Mouse (Mus musculus): Measurements from ENCODE around the gene Mrgbp. TPM values are rescaled to one million over a fixed set of nuclear protein-coding genes. Genes with fewer than 3 reads are reported as not detected.

The Mrgbp gene
- polyA plus RNA-seq (2015; fragmentation: Nextera tagmentation; extraction: Ambion mirVana): 43.4 and 44.8 TPM in 2 replicates

GRCm38 (mm10) chr2:180581002-180581401, at the start of gene Mrgbp:
Gene Mrgbp (plus strand): TSS chr2:180581304.
- ATAC-seq (replicated peaks; ENCODE audit: low FRiP score): no peak
- Histone ChIP-seq H3K4me3 (replicated peaks) (no peak within 1 kb of the TSS), H3K4me2 (peak within 1 kb of the TSS; percentile 86; the same call in 1 of the 2 replicates), H3K27ac (peak within 1 kb of the TSS; percentile 24), H3K4me1 (peaks cover 25% of the 10 kb centered on the region), H3K9me3 (replicated peaks) (no peaks in the 10 kb centered on the region), H3K9ac (no peak within 1 kb of the TSS), H3K36me3 (peaks cover 16% of the 10 kb centered on the region), H3K27me3 (peaks cover 4% of the 10 kb centered on the region; the same call in 1 of the 2 replicates)
- 62% methylated on average over 3 of the region's 3 CpGs for WGBS

- 75% methylated on average over 7 of the region's 7 CpGs for WGBS
Observed at GRCm38 (mm10) chr2:180531671-180532385, 49.3 kb upstream of the Mrgbp start.

GRCm38 (mm10) chr2:180532386-180532995, 48.6 kb upstream of the Mrgbp start:
- no peaks in the 10 kb centered on the region for H3K36me3 ChIP-seq
- H3K4me2 ChIP-seq: no peak overlapping the region
- no peaks in the 10 kb centered on the region for H3K27me3 ChIP-seq
- 45% methylated on average over 6 of the region's 6 CpGs for WGBS
- no peak overlapping the region for H3K9ac ChIP-seq
- H3K4me3 ChIP-seq (replicated peaks): no peak overlapping the region
- H3K27ac ChIP-seq: no peak overlapping the region
- H3K4me1 ChIP-seq: peaks cover 32% of the 10 kb centered on the region
- ATAC-seq (replicated peaks; ENCODE audit: low FRiP score): no peak
- H3K9me3 ChIP-seq (replicated peaks): no peaks in the 10 kb centered on the region

More at GRCm38 (mm10) chr2:180531671-180532385, 49.3 kb upstream of the Mrgbp start:
- Histone ChIP-seq H3K9ac (no peak overlapping the region), H3K4me3 (replicated peaks) (no peak overlapping the region), H3K27me3 (no peaks in the 10 kb centered on the region), H3K4me1 (peaks cover 32% of the 10 kb centered on the region), H3K9me3 (replicated peaks) (no peaks in the 10 kb centered on the region), H3K4me2 (no peak overlapping the region), H3K27ac (0 out of 2 replicates have a peak overlapping the region, but pooled peaks have one; percentile 9), H3K36me3 (no peaks in the 10 kb centered on the region)
- no peak for ATAC-seq (replicated peaks; ENCODE audit: low FRiP score)

GRCm38 (mm10) chr2:180533237-180533636, 47.9 kb upstream of the Mrgbp start:
- Histone ChIP-seq H3K36me3 (no peaks in the 10 kb centered on the region), H3K4me2 (no peak overlapping the region), H3K27me3 (no peaks in the 10 kb centered on the region), H3K27ac (no peak overlapping the region), H3K4me1 (peaks cover 27% of the 10 kb centered on the region), H3K4me3 (replicated peaks) (no peak overlapping the region), H3K9me3 (replicated peaks) (no peaks in the 10 kb centered on the region), H3K9ac (no peak overlapping the region)
- ATAC-seq (replicated peaks; ENCODE audit: low FRiP score): no peak
- WGBS: 72% methylated on average over 4 of the region's 4 CpGs

GRCm38 (mm10) chr2:180543675-180544074, 37.4 kb upstream of the Mrgbp start:
- no peaks in the 10 kb centered on the region for H3K9me3 ChIP-seq (replicated peaks)
- no peak overlapping the region for H3K4me3 ChIP-seq (replicated peaks)
- no peak overlapping the region for H3K27ac ChIP-seq
- H3K4me1 ChIP-seq: peaks cover 8% of the 10 kb centered on the region; the same call in 1 of the 2 replicates
- WGBS: 90% methylated on average over 2 of the region's 2 CpGs
- H3K36me3 ChIP-seq: no peaks in the 10 kb centered on the region
- no peaks in the 10 kb centered on the region for H3K27me3 ChIP-seq
- H3K4me2 ChIP-seq: no peak overlapping the region
- H3K9ac ChIP-seq: no peak overlapping the region
- ATAC-seq (replicated peaks; ENCODE audit: low FRiP score): no peak

- H3K4me3 ChIP-seq (replicated peaks): no peak overlapping the region
- peaks cover 8% of the 10 kb centered on the region; the same call in 1 of the 2 replicates for H3K4me1 ChIP-seq
- 0 out of 2 replicates have a peak, but pooled peaks have one; percentile 38 for ATAC-seq (replicated peaks; ENCODE audit: low FRiP score)
- no peaks in the 10 kb centered on the region for H3K36me3 ChIP-seq
- no peak overlapping the region for H3K9ac ChIP-seq
- WGBS: 77% methylated on average over 18 of the region's 18 CpGs
- H3K27me3 ChIP-seq: no peaks in the 10 kb centered on the region
- 0 out of 2 replicates have a peak overlapping the region, but pooled peaks have one; percentile 9 for H3K4me2 ChIP-seq
- H3K9me3 ChIP-seq (replicated peaks): no peaks in the 10 kb centered on the region
- H3K27ac ChIP-seq: no peak overlapping the region
Observed at GRCm38 (mm10) chr2:180545046-180545445, 36.1 kb upstream of the Mrgbp start.

GRCm38 (mm10) chr2:180547384-180548106, 33.6 kb upstream of the Mrgbp start:
- Histone ChIP-seq H3K9ac (no peak overlapping the region), H3K4me2 (no peak overlapping the region), H3K27ac (no peak overlapping the region), H3K27me3 (no peaks in the 10 kb centered on the region), H3K4me3 (replicated peaks) (no peak overlapping the region), H3K9me3 (replicated peaks) (no peaks in the 10 kb centered on the region), H3K36me3 (no peaks in the 10 kb centered on the region), H3K4me1 (peaks cover 8% of the 10 kb centered on the region; the same call in 1 of the 2 replicates)
- no peak; the same call in 1 of the 2 replicates for ATAC-seq (replicated peaks; ENCODE audit: low FRiP score)
- WGBS: 32% methylated on average over 8 of the region's 8 CpGs

GRCm38 (mm10) chr2:180552340-180552739, 28.8 kb upstream of the Mrgbp start:
- ATAC-seq (replicated peaks; ENCODE audit: low FRiP score): no peak
- no peaks in the 10 kb centered on the region for H3K9me3 ChIP-seq (replicated peaks)
- H3K27ac ChIP-seq: no peak overlapping the region
- H3K36me3 ChIP-seq: no peaks in the 10 kb centered on the region
- H3K4me3 ChIP-seq (replicated peaks): no peak overlapping the region
- WGBS: 89% methylated on average over 3 of the region's 3 CpGs
- H3K4me1 ChIP-seq: peaks cover 4% of the 10 kb centered on the region; the same call in 1 of the 2 replicates
- no peak overlapping the region for H3K9ac ChIP-seq
- H3K27me3 ChIP-seq: no peaks in the 10 kb centered on the region
- H3K4me2 ChIP-seq: no peak overlapping the region

- no peaks in the 10 kb centered on the region for H3K36me3 ChIP-seq
- H3K4me3 ChIP-seq (replicated peaks): no peak overlapping the region
- ATAC-seq (replicated peaks; ENCODE audit: low FRiP score): no peak
- WGBS: 52% methylated on average over 3 of the region's 3 CpGs
- H3K9me3 ChIP-seq (replicated peaks): no peaks in the 10 kb centered on the region
- H3K27ac ChIP-seq: no peak overlapping the region
- H3K4me1 ChIP-seq: no peaks in the 10 kb centered on the region
- H3K9ac ChIP-seq: no peak overlapping the region
- H3K27me3 ChIP-seq: no peaks in the 10 kb centered on the region
- no peak overlapping the region for H3K4me2 ChIP-seq
Observed at GRCm38 (mm10) chr2:180555219-180555618, 25.9 kb upstream of the Mrgbp start.

GRCm38 (mm10) chr2:180556470-180556869, 24.6 kb upstream of the Mrgbp start:
- H3K4me3 ChIP-seq (replicated peaks): no peak overlapping the region
- no peak overlapping the region for H3K27ac ChIP-seq
- H3K9ac ChIP-seq: no peak overlapping the region
- no peaks in the 10 kb centered on the region for H3K36me3 ChIP-seq
- H3K27me3 ChIP-seq: no peaks in the 10 kb centered on the region
- no peaks in the 10 kb centered on the region for H3K9me3 ChIP-seq (replicated peaks)
- WGBS: 56% methylated on average over 3 of the region's 3 CpGs
- H3K4me2 ChIP-seq: no peak overlapping the region
- no peak for ATAC-seq (replicated peaks; ENCODE audit: low FRiP score)
- 0 out of 2 replicates have a peak, but pooled peaks cover under 1% of the 10 kb centered on the region for H3K4me1 ChIP-seq

GRCm38 (mm10) chr2:180560245-180560644, 20.9 kb upstream of the Mrgbp start:
- no peaks in the 10 kb centered on the region for H3K9me3 ChIP-seq (replicated peaks)
- no peak for ATAC-seq (replicated peaks; ENCODE audit: low FRiP score)
- no peaks in the 10 kb centered on the region for H3K36me3 ChIP-seq
- H3K4me1 ChIP-seq: peaks cover 16% of the 10 kb centered on the region
- WGBS: 55% methylated on average over 5 of the region's 5 CpGs
- H3K4me3 ChIP-seq (replicated peaks): no peak overlapping the region
- no peak overlapping the region for H3K9ac ChIP-seq
- no peak overlapping the region for H3K27ac ChIP-seq
- no peak overlapping the region for H3K4me2 ChIP-seq
- H3K27me3 ChIP-seq: no peaks in the 10 kb centered on the region

- H3K4me2 ChIP-seq: no peak overlapping the region
- no peak overlapping the region for H3K27ac ChIP-seq
- H3K9ac ChIP-seq: no peak overlapping the region
- no peak for ATAC-seq (replicated peaks; ENCODE audit: low FRiP score)
- peaks cover 16% of the 10 kb centered on the region for H3K4me1 ChIP-seq
- no peaks in the 10 kb centered on the region for H3K36me3 ChIP-seq
- 31% methylated on average over 5 of the region's 5 CpGs for WGBS
- no peak overlapping the region for H3K4me3 ChIP-seq (replicated peaks)
- H3K9me3 ChIP-seq (replicated peaks): no peaks in the 10 kb centered on the region
- H3K27me3 ChIP-seq: no peaks in the 10 kb centered on the region
Observed at GRCm38 (mm10) chr2:180562146-180562545, 19.0 kb upstream of the Mrgbp start.
